Mouse (Mus musculus) gastrocnemius, postnatal 4 days (tissue): ENCODE data around the gene Gm49776. TPM values are rescaled to one million over a fixed set of nuclear protein-coding genes. Genes with fewer than 3 reads are reported as not detected.
"Not testable (repeated sequence)": the region's sequence is repeated elsewhere in the genome, so short reads cannot be mapped to it uniquely, and the experiment has no call there.

Experiments used
- DNase-seq, 2 experiments: peaks; one replicate each; pipeline ENCODE4 v3.0.0; 2021 to 2022; ENCODE audit warnings: low spot score in 2 of 2, mixed read lengths in 2 of 2
- microRNA-seq: library from miRNA; unstranded; fragments of <30 nt; microRNA quantifications from one replicate; pipeline ENCODE4 v1.2.0, GENCODE M21; 2021
- total RNA-seq, 2 experiments: library from RNA; stranded (reverse); gene quantifications; 2 replicates each; pipeline ENCODE4 v1.2.3; 2021

Gene Gm49776
- total RNA-seq, 2 experiments from 2014 or later = not detected

GRCm38 (mm10) chr16:18203430-18204091 lies 54.6 kb downstream of the Gm49776 start:
- DNase-seq = no peak

- DNase-seq = no peak
Observed at GRCm38 (mm10) chr16:18202061-18202460, 56.1 kb downstream of the Gm49776 start.

- DNase-seq = no peak
Observed at GRCm38 (mm10) chr16:18201620-18202019, 56.5 kb downstream of the Gm49776 start.

GRCm38 (mm10) chr16:18200062-18200461 lies 58.1 kb downstream of the Gm49776 start:
- no peak for DNase-seq

GRCm38 (mm10) chr16:18198365-18199098 lies 59.6 kb downstream of the Gm49776 start:
- DNase-seq = no peak

GRCm38 (mm10) chr16:18197881-18198280 lies 60.2 kb downstream of the Gm49776 start:
- no peak for DNase-seq

GRCm38 (mm10) chr16:18195561-18195960 lies 62.6 kb downstream of the Gm49776 start:
- DNase-seq = not testable (repeated sequence)

Small RNA genes lying within 50 kb of the gene (microRNA-seq; reads per million reads assigned to microRNA genes)
- gene Gm24572 = not detected
- 73.6 reads per million, percentile 47 among the genes with 10 or more reads in this experiment for gene Mir1306

Other genes starting within 250 kb of the Gm49776 start
- gene Dgcr6, start 205.5 kb downstream of the Gm49776 start, total RNA-seq = 10 to 100 TPM; 35.3 to 35.4 TPM
- gene Prodh, start 168.1 kb downstream of the Gm49776 start, total RNA-seq = 1 to 10 TPM; 3.1 to 3.7 TPM
- 1 to 10 TPM; 1.2 to 1.4 TPM for gene Rtn4r, start 130.7 kb downstream of the Gm49776 start, total RNA-seq
- gene Ccdc188, start 40.4 kb downstream of the Gm49776 start, total RNA-seq = not detected
- gene Zdhhc8, start 23.2 kb downstream of the Gm49776 start, total RNA-seq = 10 to 100 TPM; 37.7 to 42.1 TPM
- 10 to 100 TPM; 31.6 to 37.2 TPM for gene Trmt2a, start 9.6 kb downstream of the Gm49776 start, total RNA-seq
- gene Ranbp1, start 9.6 kb downstream of the Gm49776 start, total RNA-seq = 100 to 1,000 TPM; 105 to 109 TPM
- gene Dgcr8, start 30.9 kb upstream of the Gm49776 start, total RNA-seq = 10 to 100 TPM; 46.4 to 56.6 TPM
- 10 to 100 TPM; 18.7 to 18.8 TPM for gene Tango2, start 89.8 kb upstream of the Gm49776 start, total RNA-seq
- 10 to 100 TPM; 34.6 to 36.9 TPM for gene Arvcf, start 89.9 kb upstream of the Gm49776 start, total RNA-seq
- gene Txnrd2, start 168.1 kb upstream of the Gm49776 start, total RNA-seq = 10 to 100 TPM; 10.1 to 14.9 TPM
- gene Comt, start 168.5 kb upstream of the Gm49776 start, total RNA-seq = 10 to 100 TPM; 52.9 to 62.8 TPM
- 1 to 10 TPM; 4.5 to 6.0 TPM for gene Gnb1l, start 240.4 kb upstream of the Gm49776 start, total RNA-seq
- 1 to 10 TPM; 6.7 to 6.8 TPM for gene Rtl10, start 240.6 kb upstream of the Gm49776 start, total RNA-seq